Mouse (Mus musculus): ENCODE data around the gene Pidd1. TPM values are rescaled to one million over a fixed set of nuclear protein-coding genes. Genes with fewer than 3 reads are reported as not detected.

Pidd1 gene
- total RNA-seq, 1 experiment from 2014 or later: 3.5 TPM

DNA sequence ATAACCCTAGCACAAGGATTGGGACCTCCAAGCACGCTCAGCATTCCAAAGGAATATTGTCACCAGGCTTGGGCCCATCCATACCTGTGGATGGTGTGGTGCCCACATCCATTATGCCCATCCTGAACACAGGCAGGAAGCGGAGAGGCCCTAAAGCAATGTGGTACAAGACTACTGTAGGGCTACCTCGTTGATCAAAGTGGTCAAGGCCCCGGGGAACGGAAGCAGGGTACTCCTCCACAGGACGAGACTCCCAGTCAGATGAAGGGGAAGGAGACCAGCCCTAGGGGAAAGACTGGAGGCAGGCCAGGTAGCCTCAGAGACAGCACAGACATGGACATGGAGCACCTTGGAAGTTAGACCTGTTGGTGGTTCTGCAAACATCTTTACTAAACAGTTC, 28.9 kb upstream of the Pidd1 start:
- DNase-seq: no peak

DNA sequence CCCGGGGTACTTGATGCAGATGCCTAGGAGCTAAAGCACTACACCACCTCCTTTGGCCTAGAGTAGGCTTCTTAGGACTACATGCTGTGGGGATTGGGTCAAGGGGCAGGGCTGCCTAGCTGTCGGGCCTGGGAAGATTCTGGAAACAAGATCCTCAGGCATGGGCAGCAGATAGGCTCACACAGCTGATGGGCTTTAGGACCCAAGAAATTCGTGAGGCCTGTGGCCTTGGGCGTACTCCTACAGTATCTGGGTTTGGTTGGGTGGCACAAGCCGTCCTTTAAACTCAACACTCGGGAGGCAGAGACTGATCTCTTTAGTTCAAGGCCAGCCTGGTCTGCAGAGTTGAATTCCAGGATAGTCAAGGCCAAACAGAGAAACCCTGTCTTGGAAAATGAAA, 28.4 kb upstream of the Pidd1 start:
- DNase-seq: peak; percentile 68

DNA sequence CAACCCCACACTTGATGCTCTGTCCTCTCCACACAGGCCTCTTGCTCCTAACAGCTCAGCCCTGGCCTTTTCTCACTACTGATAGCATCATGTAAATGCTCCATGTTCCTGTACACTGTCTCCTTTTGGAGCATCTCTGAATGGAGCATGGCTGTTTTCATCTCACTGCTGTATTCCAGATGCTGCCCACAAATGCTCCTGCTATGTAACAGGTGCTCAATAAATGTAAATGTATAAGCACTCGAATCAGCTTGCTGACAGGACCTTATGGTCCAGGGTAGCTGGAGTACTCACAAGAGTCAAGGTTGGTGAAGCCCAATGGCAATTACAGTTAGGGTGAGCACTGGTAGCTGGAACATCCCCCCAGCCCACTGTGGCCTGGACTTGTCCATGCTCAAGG, 27.4 kb upstream of the Pidd1 start:
- DNase-seq: no peak

DNA sequence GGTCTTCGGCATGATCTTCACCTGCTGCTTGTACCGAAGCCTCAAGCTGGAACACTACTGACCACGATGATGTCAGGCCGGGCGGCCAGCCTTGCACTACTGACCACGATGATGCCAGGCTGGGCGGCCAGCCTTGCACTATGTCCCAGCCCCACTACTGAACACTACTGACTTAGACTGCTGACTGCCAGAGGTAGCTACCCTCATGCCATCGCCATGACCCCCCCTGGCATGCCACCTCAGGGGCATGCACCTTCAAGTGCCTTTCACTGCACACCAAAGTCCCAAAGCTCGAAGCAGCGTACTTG, 26.8 kb upstream of the Pidd1 start:
- DNase-seq: no peak

DNA sequence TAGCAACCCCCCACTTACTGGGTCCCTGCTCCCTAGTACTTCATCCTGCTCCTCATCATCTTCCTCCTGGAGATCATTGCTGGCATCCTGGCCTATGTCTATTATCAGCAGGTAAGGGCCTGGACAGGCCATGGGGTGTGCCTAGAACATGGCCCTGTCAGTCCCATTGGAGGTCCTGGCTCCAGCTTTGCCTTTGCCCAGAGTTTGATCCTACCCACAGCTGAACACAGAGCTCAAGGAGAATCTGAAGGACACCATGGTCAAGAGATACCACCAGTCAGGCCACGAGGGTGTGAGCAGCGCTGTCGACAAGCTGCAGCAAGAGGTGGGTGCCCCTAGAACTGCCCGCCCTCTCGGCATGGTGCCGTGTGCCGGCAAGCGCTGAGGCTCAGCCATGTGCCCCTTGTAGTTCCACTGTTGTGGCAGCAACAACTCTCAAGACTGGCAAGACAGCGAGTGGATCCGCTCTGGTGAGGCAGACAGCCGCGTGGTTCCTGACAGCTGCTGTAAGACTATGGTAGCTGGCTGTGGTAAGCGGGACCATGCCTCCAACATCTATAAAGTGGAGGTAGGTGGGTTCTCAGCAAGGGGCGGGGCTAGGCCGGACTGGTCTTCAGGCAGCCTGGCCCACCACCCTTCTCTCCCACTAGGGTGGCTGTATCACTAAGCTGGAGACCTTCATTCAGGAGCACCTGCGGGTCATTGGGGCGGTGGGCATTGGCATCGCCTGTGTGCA, 26.2 kb upstream of the Pidd1 start:
- DNase-seq: no peak

DNA sequence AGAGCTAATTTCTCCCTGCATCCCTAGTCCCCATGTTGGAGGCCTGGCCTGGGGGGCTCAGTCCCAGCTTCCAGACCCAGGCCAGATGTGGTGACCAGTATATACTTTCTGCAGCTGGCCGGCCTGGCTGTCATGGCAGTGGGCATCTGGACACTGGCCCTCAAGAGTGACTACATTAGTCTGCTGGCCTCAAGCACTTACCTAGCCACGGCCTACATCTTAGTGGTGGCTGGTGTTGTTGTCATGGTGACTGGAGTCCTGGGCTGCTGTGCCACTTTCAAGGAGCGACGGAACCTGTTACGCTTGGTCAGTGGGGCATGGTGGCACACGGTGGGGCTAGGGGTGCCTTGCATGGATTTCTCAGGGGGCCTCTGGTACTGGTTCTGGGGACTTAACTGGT, 25.5 kb upstream of the Pidd1 start:
- DNase-seq: no peak

DNA sequence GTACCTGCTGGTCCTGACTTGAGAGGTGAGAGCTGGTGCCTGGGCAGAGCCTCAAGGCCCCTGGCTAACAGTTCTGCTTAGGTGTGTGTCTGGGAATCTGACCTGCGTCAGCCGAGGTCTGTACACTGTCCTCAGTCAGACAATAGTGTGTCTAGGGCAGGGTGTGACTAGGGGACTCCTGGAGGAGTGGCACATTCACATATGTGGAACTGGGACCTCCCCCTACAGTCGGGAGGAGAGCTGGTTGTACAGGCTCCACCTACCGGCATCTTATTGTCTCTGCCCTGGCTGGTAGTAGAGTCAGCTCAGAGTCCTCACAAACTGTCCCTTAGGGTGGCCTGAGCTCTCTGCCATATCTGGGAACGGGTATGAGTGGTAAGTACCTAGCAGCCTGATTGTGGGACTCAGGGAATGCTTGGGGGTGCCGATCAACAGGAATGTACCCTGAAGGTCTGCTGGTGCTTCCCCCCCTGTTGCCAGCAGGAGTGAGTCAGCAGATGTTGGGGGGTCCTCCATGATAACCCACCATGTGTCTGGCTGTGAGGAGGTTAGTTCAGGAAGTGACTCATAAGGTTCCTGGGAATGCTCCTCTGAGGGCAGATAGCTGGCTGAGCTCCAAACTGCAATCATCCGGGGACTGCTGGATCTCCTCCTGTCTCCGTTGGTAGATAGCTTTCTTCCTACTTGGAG, 24.8 kb upstream of the Pidd1 start:
- DNase-seq: peak; percentile 88

DNA sequence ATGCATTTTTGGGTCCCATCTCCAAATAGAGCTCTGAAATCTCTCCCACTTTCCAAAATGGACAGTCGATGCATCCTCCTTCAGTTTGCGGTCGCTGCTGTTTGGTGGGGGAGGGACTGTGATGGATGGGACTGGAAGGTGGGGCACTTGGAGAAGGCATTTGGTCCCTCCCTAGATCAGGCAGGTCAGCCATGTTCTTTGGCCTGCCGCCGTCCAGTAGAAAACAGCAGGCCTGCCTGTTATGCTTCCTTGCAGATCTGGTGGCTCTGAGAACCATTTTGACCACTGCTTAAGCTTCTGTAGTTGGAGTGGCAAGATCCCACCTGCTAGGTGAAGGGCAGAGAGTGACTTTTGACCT, 24.3 kb upstream of the Pidd1 start:
- DNase-seq: peak; percentile 72

DNA sequence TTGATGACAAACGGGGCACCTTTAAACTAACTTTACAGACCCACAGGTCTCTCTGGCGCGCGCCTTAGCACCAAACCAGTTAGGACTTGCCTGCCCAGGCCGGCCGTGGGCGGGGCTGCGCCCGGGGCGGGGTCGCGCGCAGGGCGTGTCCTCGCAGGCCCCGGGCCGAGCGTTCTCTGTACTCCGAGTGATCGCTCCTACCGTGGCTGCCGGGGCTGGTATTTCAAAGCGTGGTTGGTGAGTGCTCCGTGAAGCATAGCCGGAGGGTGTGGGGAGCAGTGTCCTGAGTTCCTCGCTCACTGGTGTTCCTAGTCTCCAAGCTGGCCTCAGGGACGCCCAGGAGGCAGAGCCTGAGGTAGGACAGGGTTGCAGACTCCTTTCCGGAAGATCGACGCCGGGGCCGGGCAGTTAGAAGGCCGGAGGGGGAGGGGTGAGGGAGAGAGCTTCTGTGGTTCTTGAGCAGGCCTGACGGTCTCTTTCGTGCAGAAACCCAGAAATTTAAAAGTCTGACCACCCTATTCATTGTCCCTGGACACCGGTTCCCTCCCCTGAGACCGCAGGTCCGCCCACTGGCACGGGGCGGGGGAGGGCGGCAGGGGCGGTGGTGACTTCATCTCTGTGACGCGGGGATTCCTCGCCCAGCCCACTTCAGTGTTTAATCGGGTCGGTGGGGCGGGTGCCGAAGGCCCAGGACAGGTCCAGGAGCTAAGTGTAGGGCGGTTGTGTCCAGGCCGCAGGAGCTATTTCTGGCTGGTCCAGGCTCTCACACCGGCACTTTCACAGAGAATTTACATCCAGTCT, 23.6 kb upstream of the Pidd1 start, which contains the start of gene Cd151:
Cd151 (plus strand) TSS at position 163 of the 801 bp plus-strand sequence.
- peak; percentile 95 for DNase-seq

DNA sequence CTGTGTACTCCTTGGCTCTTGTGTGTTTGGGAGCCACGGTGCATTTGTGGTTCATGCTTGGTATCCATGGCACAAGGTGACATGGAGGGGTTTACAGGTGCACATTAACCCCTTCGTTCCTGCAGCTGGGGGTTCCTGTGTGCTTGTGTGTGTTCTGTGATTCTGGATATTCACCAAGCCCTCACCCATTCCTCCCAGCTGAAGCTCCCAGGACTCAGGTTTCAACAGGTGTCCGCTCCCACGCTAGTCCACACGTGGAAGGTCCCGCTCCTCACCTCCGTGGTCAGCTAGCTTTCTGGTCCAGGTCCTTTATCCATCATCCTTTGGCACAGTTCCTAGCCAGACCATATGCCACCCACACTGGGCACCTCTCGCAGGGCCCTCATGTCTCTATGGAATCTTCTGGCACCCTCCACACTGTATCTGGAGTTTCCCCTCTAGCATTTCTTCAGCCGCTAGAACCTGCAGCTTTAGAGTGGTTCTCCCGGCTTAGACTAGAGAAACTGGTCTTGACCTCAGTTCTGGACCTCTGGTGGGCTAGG, 22.9 kb upstream of the Pidd1 start:
- DNase-seq: no peak

DNA sequence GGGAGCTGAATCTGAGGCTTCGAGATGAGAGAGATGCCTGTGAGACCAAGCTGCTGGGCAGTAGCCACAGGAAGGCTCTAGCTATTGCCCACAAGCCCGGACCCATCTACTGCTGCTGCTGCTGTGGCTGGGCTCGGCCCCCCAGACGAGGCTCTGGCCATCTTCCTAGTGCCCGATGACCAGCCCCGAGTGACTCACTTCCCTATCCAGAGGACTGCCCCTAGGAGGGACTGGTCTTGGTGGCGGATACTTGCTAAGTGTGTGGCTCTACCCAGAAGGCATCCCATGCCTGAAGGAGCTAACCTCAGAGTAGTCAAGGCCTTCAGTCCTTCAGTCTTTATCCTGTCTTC, 22.2 kb upstream of the Pidd1 start:
- DNase-seq: peak; percentile 65

DNA sequence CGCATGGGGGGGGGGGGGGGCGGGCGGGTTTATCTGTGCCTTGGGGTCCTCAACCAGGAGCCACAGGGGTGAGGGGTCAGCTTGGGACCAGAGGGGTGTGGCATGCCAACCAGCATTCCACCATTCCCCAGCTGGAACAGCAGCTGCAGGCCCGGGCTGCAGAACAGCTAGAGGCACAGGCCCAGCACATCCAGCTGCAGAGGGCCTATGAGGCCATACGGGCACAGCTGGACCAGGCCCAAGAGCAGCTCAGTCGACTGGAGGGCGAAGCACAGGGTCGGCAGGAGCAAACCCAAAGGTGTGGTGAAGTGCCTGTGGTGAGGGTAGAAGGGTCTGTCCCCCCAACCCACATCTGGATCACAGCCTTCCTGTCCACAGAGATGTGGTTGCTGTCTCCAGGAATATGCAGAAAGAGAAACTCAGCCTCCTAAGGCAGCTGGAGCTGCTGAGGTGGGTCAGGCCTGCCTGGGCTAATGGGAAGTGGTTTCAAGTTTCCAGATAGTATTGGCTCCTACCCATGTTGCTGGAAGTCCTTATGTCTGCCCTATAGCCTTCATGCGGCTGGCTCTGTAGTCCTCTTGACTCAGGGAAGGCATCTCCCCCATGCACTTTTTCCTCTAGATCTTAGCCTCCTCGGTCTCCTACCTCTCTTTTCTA, 21.7 kb upstream of the Pidd1 start:
- DNase-seq: no peak

DNA sequence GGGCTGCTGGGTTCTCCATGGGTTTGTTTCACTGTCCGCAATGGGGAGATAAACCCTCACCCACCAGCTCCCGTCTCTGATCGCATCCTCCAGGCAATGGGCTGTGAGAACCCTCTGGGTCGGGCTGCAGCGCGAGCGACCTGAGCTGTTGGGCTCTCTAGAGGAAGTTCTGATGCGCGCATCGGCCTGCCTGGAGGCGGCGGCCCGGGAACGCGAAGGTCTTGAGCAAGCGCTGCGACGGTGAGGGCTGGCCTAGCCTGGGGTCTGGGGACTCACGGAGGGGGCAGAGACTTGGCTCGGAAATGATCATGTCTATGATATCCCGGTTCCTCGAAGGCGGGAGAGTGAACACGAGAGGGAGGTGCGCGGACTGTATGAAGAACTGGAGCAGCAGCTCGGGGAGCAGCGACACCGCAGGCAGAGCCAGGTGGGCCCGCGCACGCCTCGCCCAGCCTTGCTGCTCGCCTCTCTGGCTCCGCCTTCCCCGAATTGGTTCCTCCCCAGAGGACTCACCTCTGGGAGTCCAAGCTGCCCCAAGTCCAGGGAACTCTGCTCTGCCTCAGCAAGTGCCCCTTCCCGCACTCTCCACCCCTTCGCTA, 20.9 kb upstream of the Pidd1 start:
- peak; percentile 43 for DNase-seq

DNA sequence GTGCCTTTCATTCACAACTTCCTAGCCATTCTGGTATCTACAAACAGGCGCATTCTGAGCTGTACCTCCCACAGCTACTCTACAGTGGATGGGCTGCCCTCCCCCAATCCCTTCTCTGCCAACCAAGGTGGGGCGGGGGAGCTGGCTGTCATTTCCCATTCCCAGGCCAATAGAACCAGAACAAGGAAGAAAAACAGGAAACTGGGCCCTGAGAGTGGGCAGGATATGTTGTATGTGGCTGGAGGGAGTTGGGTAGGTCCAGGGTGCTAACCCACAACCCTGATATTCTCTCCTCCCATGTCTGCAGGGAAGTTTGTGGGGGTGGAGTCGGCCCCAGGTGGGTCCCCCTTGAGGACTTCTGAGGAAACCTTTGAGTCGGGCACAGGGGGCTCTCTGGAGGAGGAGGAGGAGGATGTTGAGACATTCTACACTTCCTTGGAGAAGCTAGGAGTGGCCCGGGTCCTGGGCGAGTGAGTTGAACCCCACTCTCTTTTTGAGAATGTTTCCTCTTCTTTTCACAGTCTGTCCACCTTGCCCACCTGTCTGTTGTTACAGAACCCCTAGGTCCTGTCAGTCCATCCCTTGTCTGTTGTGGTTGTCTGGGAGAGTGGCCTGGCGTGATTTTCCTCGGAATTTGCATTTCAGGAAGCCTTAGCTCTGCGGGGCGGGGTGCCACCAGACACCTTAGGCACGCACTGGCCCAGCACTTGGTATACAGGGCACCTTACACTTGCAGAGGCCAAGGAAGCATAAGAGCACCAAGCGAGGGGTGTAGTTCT, 20.2 kb upstream of the Pidd1 start:
- peak; percentile 71 for DNase-seq

DNA sequence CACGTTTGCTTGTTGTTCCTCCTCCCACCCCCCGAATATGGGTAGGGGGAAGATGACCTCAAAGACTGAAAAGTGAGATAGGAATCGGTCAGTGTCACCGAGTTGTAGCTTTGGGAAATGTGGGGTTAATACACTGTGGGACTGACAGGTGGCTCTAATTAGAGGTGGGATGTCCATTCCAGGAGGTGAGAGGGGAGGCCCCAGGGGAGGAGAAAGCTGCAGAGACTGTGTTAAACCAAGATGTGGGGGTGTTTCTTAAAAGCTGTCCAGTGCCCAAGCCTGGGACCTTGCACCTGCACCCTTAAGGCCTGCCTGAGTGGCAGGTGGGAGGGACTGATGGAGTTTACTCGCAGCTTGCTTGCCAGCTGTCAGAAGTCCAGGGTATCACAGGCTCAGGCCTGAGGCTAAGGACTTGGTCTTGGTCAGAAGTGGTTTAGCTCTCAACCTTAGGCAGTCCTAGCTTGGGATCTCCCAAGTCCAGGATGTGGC, 18.6 kb upstream of the Pidd1 start:
- DNase-seq: peak; percentile 67

DNA sequence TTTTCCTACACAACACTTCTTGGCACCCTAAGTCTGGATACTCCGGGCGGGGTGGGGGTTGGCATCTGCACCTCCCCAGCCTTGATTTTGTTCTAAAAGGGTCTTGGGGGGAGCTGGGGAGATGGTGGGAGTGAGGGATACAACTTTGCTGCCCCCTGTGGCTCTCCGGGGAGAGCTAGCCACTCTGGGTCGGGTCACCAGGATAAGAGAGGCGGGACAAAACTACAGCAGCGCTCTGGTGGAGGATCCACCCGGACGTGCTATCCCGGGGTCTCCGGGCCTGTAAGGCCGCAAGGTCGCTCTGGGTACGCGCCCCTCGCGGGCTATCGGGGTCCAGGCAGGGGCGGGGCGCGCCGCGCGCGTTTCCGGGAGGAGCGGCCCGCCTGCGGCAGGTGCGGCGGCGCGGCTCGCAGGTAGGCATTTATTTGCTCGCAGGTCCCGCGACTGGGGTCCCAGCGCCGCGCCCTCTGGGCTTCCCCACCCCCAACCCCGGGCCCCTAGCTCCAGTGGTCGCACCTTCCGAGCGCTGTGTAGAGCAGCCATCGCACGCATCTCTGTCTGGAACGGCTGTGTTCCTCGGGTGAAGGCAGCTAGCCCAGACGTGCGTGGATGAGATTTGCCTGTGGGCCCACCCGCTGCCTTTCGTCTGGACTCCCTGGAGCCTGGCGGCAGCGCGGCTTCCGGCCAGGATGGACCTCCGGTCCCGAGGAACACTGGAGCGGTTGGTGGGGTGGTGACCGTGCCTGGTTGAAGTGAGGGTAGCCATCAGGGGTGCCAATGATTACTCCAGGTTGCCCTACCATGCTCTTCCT, 17.9 kb upstream of the Pidd1 start:
- DNase-seq: peak; percentile 64

DNA sequence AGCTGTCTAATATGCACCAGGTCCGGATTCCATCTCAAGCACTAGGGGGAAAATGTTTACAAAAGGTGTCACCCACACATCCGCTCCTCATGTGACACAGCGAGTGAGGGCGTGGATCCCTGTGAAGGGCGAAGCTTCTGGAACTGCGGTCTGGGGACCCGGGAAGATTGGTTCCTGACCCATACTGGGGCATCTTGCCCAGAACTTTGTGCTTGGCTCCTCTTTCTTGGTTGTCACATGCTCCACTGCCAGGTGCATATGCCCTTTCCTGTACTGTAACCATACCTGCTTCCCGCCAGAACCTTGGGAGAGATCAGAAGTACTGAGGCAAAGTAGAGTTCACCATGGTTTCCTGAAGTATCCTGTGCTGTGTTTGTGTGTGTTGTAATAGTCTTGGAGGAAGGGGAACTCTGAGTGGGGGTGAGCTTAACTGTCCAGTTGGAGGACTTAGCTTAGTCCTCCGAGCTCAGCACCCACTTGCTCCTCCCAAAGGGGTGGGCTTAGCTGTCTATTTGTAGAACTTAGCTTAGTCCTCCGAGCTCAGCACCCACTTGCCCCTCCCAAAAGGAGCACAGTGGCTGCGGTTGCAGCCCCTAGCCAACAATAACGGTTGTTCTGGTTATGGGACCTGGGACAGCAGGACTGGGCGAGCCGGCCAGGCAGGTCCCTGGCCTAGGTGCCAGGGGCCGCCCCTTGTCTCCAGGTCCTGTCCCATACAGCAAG, 16.7 kb upstream of the Pidd1 start, which contains the start of gene Cracr2b:
Cracr2b (plus strand) TSS at position 704 of the 723 bp plus-strand sequence.
- DNase-seq: peak; percentile 33

DNA sequence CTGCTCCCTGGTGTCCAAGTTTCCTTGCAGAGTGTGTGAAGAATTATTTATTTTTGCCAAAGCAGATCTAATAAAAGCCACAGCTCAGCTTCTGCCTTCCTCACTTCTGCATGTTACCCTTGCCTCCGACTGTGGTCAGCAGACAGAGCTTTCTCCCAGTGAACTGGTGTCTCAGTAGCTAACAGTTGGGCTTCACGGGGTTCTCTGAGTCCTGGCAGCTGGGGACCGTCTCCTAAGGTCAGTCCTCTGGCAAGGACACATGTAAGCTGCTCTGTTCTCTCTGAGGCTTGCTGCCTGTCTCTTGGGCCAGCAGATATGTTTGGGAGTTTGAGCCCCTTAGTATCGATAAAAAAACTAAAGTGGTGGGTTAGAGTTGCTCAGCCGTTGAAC, 16.2 kb upstream of the Pidd1 start:
- DNase-seq: peak; percentile 19

DNA sequence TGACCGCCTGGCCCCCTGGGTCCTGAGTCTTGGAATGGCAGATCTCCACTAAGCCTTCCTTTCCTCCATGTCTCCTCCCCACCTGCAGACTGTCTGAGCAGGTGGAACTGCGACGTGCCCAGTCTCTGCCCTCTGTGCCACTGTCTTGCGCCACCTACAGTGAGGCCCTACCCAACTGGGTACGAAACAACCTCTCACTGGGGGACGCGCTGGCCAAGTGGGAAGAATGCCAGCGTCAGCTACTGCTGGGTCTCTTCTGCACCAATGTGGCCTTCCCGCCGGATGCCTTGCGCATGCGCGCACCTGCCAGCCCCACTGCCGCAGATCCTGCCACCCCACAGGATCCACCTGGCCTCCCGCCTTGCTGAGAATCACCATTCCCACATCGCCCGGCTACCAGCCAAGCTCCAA, 15.5 kb upstream of the Pidd1 start:
- DNase-seq: peak; percentile 66

DNA sequence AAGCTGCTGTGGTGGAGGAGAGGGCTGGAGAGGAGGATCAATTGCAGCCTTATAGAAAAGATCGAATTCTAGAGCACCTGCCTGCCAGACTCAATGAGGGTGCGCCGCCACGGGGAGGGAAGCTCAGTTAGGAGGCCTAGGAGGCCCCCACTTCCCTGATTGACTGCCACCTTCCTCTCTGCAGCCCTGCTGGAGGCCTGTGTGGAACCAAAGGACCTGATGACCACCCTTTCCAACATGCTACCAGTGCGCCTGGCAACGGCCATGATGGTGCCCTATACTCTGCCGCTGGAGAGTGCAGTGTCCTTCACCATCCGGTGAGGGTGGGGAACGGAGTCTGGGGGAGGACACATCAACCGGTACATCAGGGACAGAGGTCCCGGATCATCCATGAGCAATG, 14.8 kb upstream of the Pidd1 start:
- no peak for DNase-seq

All from adrenal gland, postnatal 14 days (tissue).